Mouse (Mus musculus): ENCODE results near the gene Hbs1l.

Gene Hbs1l

GRCm38 (mm10) chr10:21313732-21314131 is 18.0 kb downstream of the Hbs1l start:
- peak; percentile 44 for DNase-seq

DNA sequence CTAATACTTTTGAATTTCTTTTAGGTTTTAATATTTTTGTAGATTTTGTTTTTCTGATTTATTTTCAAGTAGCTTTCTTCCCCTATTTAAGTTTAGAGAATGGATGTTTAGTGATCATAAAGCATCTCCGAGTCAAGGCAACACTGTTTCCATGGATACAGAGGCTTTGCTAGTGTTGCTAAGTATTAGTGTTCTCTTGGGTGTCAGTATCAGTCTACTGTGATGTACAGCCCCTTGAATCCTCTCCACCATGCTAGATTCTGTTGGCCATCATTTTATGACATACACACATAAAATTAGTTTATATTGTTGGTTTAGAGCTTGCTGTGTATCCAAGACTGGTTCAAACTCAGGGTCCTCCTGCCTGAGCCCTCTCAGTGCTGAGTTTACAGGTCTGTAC is 20.3 kb downstream of the Hbs1l start:
- DNase-seq, result no peak

GRCm38 (mm10) chr10:21318250-21318649 is 22.5 kb downstream of the Hbs1l start:
- no peak for DNase-seq

DNA sequence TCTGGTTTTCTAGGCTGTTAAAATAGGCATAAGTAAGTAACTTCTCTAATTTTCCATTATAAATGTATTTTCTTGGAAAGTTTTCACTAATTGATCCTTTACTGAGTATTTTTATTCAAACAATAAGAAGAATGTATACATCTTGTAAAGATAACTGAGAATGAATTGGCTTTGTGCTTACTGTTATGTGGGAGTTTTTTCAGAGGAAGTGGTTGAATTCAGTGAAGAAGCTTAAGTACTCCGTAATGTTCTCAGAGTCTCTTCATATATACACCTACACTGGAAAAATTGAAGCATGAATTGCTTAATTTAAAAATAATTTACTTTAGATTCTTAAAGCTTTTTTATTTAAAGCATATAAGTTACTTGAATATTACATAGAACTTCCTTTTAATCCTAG is 23.2 kb downstream of the Hbs1l start:
- no peak for DNase-seq

DNA sequence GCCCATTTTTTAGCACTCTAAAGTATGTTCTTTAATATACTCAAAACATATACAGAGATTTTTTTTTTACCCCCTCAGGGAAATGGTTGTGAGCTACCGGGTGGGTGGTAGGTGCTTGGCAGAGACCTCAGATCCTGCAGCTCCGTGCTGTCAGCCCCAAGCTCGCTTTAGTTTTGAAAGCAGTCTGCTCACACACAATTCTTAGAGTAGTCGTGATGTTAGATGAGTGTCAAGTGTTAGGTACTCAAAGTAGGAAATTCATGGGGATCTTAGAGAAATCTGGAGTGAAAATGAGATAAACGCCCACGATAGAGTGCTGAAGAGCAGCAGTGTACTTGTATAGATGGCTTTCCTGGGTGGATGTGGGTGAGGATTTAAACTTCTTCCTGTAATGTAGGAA is 24.8 kb downstream of the Hbs1l start:
- no peak for DNase-seq

DNA sequence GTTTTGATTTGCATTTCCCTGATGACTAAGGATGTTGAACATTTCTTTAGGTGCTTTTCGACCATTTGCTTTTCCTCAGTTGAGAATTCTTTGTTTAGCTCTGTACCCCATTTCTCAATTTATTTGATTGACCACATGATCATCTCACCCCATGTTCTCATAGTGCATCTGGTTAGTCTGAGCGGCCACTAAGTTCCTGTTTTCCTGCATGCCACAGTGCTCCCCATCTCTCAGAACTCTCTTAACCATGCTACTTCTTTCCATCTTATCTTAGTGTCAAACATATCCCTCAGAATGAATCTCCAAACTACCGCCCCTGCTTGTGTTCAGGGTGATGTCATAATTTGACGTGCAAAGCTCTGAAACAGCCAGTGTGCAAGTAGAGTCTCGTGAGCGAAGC is 30.6 kb downstream of the Hbs1l start:
- DNase-seq, result no peak

- DNase-seq, result no peak
Measured at GRCm38 (mm10) chr10:21327605-21328135, 31.9 kb downstream of the Hbs1l start.

DNA sequence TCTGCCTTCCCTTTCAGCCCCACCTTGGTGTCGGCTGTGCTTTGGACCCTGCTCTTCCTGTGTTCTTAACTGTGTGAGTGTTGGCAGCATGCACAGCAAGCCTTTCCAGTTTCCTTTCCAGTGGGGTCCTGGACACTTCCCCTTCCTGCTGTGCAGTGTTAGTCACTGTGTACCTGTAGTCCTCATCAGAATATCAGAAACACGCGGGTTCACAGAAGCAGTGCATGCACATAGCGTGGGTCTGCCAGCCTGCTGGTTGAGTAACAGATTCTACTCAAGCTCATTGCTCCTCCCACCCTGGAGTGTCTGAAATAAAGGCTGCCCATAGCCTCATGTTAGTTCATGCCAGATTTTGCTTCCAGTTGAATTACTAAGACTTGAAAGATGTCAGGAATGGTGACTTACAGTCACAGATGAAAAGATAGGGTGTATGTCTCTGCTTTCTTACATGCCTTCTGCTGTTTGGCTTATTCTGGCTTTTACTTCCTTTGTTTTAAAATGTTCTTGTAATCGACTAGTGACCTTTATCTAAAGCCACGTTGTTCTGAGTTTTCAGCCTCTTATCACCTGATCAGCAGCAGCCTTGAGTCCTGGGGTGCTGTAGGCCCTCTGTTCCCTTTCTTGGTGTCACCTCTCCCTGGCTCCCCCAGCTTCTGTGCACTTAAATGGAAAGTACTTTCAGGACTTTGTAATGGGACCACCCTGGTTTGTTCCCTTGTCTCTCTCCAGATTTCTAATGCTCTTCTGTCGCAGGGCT is 38.7 kb downstream of the Hbs1l start:
- no peak for DNase-seq

- no peak for DNase-seq
Measured at GRCm38 (mm10) chr10:21335534-21335933, 39.8 kb downstream of the Hbs1l start.

DNA sequence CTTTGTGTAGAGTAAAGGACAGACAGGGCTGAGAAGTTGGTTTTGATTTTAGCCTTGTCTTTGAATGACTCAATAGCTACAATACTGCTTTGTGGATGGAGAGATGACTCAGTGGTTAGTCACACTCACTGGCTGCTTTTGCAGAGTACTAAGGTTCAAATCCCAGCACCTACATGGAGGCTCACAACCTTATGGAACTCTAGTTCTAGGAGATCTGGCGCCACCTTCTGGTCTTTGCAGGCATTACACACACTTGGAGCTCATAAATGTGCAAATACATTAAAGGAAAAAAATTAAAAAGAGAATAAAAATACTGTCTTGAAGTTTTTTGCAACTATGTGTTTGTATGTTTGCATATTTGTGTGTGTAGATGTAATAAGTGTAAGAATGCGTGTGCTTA is 41.4 kb downstream of the Hbs1l start:
- no peak for DNase-seq

- no peak for DNase-seq
Measured at GRCm38 (mm10) chr10:21341706-21342105, 45.9 kb downstream of the Hbs1l start.

- DNase-seq, result no peak
Measured at GRCm38 (mm10) chr10:21342331-21343005, 46.7 kb downstream of the Hbs1l start.

GRCm38 (mm10) chr10:21347332-21347731 is 51.6 kb downstream of the Hbs1l start:
- no peak for DNase-seq

GRCm38 (mm10) chr10:21349449-21349848 is 53.7 kb downstream of the Hbs1l start:
- DNase-seq, result no peak

- DNase-seq, result no peak
Measured at GRCm38 (mm10) chr10:21349946-21350345, 54.2 kb downstream of the Hbs1l start.

DNA sequence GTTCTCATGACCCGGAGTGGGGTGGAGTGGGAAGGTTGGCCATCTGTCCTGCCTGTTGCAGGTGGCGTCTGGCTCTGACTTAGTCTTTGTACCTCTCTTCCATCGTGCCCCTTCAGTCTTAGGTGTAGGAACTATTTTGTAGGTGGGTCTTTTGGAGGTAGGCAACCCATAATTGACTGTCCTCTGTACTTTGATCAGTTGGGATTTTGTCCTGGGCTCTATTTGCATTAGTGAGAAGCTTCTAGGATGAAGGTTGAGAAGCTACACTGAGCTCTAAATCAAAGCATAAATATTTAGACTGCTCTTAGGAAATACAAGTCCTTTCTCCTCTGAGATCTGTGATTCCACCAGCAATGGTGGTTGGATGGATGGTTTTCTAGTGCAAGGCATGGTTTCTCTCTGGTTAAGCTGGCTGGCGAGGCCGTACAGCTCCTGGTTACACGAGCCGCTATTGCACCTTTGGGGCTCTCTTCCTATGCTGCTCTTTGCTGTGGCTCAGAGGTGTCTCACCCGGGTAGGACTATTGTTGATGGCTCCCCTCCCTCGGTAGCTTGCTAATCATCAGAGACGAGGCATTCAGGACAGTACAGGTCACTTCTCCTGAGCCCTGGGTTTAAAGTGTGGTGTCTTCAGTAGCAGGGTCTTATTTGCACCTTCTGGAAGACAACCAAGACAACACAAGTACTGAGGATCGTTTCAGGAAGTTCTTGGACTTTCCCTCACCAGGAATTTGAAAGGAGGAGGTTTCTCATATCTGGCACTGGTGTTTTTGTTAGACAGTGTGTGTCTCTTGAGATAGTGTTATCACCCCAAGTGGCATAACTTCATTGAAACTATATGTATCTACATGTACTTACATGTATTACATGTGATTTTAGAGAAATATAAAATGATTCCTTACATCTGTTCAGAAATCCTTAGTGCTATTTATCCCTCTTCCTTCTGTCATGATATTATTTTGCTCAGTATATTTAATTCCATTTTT is 55.0 kb downstream of the Hbs1l start:
- DNase-seq, result no peak

DNA sequence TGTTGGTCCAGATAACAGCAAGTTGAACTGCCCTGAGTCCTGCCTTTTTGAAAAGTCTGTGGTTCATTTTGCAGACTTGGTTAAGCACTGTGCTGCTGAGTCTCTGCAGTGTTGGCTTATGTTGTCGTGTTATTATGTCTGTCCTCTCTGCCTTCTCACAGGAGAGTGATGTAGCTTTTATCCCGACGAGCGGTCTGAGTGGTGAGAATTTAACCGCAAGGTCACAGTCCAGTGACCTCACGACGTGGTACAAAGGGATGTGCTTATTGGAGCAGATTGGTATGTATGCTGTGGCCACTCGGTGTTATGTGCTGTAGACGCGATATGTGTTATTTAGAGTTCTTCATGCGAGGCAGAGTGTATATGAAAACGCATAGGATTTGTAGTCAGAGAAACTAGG is 56.0 kb downstream of the Hbs1l start:
- DNase-seq, result no peak

DNA sequence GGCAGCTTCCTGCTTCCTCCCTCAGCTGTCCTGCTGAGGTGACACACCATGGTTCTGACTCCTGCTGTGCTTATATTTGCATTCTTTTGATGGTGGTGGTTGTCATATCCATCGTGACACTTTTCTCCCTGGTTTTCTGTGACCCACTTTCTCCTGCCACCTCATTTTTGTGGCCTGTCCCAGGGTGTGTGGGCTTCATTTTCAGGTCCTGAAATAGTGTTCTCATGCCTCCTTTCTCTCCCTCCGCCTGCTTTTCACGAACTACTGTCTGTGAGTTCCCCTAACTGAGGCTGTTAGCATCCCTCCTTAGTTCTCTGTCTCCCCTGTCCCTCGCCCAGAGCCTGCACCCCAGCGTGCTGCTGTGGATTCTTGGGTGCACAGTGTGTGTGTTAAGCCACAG is 58.1 kb downstream of the Hbs1l start:
- no peak for DNase-seq

DNA sequence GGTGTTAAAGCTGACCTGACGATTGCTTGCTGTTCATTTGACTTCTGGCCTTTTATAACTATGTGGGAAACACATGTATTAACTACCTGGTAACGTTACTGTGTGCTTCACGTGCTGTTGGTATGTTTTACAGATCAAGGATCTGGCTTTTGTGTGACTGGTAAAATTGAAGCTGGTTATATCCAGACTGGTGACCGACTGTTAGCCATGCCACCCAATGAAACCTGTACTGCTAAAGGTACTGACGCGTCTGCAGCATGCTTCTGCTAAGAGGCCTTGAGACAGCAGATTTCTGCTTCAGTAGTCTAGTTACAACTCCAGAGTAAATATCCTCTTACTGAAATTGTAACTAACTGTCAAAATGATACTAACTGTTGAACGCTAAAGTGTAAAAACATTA is 58.7 kb downstream of the Hbs1l start:
- DNase-seq, result no peak

DNA sequence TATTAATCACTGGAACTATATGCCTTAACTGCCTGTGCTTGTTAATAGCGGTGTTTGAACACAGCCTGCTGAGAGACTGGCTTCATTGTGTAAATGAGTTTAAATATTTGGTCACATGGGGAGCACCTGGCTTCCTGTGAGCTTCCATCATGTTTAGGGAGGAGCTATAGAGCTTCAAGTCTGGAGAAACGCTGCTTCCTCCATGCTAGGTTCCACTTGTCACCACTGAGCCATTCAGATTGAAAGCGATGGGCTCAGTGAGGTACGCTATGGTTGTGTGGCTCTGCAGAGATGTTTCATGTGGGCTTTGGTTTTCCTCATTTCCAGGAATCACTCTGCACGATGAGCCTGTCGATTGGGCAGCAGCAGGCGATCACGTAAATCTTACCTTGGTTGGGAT is 62.2 kb downstream of the Hbs1l start:
- no peak for DNase-seq

GRCm38 (mm10) chr10:21359086-21359485 is 63.3 kb downstream of the Hbs1l start:
- no peak for DNase-seq

GRCm38 (mm10) chr10:21361871-21362270 is 66.1 kb downstream of the Hbs1l start:
- no peak for DNase-seq

GRCm38 (mm10) chr10:21363297-21363696 is 67.5 kb downstream of the Hbs1l start:
- no peak for DNase-seq
